Mouse (Mus musculus): ENCODE results near the gene Nxn.

Nxn gene

DNA sequence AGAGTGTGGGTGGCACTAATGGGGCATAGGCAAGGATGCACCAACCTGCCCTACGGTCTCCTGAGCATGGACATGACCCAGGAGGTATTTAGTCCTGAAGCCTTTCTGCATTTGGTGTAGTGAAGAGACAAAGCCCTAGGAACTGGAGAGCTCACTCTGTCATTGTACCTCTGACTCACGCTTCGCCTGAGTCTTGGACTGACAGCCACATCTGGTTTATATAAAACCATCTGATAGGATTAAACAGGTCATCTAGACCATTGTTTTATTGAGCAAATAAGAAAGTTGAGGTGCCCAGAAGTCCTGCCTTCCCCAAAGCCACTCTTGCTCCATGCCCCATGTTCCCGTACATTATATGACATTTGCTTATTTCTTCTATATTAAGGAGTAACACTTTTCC lies 93.4 kb downstream of the Nxn start:
- no peak for DNase-seq (ENCODE audit: extremely low spot score, low read depth, low spot score)

DNA sequence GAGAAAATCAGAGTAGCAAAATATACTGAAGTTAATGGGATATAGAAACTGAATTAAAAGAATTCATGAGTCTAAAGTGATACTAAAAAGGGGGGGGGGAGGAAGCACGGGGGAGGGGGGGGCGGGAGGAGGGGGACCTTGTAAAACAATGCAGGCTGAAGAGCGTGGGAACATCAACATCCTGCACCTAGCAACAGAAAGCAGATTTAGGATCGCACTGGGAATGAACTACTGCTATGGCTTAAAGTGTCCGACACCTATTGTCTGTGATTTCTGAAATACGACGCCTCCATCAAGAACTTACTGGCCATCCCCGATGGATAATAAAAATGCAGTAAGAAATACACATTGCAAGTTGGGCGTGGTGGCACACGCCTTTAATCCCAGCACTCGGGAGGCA lies 95.6 kb downstream of the Nxn start:
- no peak for DNase-seq (ENCODE audit: extremely low spot score, low read depth, low spot score)

DNA sequence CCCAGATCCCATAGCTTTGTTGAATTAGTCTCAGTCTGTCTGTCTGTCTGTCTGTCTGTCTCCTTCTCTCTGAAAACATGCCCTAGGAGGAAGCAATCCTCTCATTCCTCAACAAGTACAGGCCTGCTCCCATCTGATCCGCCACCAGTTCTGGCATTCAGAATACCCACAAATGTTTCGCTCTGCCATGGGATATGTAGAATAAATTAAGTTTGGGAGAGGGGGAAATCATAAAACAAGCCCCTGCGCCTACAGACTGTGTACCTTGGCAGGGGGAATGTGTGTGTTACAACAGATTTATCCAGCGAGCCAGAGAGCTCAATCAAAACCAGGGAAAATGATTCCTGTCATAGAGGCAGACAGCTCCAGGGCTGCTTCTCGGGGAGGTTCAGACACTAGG lies 98.1 kb downstream of the Nxn start:
- DNase-seq (ENCODE audit: extremely low spot score, low read depth, low spot score), result no peak

DNA sequence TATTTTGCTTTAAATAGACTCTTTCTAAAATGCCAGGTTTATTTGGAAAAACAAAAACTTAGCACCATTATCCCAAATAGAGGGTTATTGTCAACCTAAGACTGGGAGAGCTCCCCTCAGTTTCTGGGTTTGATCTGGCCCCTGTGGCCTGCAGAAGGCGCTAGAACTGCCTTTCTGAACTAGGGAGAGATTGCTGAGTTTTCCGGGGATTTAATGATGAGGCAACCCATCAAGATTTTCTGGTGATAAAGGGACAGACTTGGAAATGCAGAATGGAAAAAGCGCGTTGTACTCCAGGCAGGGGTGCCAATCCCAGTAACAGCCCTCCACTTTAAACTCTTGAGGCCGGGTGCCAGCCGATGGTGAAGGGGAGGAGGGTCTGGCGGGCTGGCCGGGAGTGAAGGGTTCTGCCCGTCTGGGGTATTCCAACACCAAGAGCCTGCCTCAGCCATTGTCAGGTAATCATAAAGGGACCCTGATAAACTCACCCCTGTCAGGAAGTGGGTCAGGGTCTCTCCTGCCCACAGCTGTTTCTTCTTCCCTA lies 100.4 kb downstream of the Nxn start:
- no peak for DNase-seq (ENCODE audit: extremely low spot score, low read depth, low spot score)

DNA sequence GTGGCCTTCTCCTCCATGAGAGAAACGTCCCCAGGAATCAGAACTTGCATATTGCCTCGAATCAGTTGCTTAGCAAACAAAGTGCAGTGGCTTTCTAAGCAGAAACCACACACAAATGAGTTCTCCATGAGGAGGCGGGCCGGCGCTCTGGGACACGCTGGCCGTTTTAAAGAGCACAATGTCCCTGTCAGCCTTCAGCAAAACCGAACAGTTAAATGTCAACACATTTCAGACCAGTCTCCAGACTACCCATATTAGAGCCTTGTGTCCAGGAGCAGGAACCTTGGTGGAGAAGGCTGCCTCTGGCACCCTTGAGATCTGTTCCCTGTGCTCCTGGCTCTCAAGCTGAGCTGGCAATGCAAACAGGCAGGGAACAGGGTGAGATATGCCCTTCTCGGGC lies 101.7 kb downstream of the Nxn start:
- no peak for DNase-seq (ENCODE audit: extremely low spot score, low read depth, low spot score)

DNA sequence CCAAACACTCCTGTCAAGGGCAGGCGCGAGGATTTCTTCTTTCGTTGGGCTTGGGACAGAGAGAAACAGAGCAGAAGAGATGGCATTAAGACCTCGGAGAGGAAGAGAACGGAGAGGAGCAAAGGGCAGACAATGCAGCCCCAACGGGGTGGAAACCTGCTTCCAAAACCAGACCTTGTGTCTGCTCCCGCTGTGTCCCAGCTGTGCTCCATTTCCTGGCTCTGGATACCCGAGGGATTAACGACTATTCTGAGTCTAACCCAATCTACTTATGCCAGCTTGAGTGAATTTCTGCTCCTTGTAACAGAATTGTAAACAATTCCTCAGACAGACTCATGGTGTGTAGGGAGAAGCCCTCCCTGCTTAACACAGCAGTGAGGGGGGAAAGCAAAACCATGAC lies 104.1 kb downstream of the Nxn start:
- DNase-seq (ENCODE audit: extremely low spot score, low read depth, low spot score), result no peak

DNA sequence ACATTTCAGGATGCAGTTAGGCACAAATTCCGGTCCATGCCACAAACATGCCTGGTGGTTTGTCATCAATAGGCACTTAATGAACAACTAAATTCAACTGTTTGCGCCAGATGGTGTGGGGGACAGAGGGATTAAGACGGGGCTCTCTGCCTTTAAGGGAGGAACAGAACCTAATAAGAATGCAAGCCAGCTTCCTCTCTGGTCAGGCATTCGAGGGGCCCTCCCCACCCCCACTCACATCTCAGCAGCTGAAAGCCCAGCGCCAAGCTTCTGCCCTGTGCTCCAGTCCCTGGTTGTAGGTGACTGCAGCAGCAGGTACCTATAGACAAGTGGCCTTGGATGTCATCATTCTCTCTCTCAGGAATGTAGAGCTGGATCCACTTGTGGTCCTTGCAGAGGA lies 104.9 kb downstream of the Nxn start:
- DNase-seq (ENCODE audit: extremely low spot score, low read depth, low spot score), result no peak

DNA sequence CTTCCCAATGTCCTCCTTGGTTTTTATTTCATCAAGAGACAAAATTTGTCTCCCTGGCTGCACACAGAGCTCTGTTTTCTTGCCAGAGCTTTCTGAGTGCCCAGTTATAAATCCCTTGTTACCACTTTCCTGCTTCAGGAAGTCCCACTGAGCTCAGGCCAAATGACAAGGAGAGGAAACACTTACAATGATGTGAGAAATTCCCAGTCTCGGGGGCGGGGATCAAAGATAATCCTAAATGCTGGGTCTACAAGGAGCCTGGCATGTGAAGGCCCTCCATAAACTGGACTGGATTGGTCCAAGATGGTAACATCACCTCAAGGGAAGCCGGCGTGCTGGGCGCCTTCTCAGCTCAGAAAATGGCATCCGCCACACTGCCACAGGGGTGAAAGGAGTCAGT lies 106.1 kb downstream of the Nxn start:
- DNase-seq (ENCODE audit: extremely low spot score, low read depth, low spot score), result no peak

DNA sequence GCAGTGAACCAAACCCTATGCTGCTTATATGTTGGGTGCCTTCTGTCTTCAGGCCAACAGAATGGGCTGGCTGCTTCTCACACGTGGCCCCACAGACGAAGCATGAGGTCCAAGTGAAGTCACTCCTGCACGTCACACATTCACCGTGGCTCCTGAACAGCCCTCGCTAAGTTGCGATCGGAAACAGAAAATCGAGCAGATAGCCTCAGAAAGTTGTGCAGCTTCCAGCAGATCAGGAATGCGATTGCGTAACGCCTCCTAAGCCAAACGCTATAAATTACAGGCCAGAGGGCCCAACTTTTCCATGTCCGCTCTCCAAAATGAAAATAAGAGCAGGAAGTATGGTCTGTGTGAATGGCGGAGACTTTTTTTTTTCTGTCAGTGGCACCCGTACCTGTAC lies 106.5 kb downstream of the Nxn start:
- no peak for DNase-seq (ENCODE audit: extremely low spot score, low read depth, low spot score)

DNA sequence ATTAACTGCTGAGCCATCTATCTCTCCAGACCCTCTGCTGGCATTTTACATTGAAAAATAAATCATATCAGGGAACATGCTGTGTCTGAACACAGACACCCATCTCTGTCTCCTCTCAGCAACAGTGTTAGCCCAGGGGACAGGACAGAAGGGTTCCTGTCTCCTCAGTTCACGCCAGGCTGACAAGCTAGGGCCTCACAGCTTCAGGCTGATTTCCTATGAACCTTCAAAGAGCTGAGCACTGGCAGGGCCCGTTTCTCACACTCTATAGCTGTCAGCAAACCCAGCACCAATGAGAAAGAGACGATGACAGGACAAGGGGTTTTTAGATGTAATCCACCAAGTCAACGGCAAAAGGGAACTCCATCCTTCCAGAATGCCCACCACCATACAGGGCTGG lies 107.0 kb downstream of the Nxn start:
- no peak for DNase-seq (ENCODE audit: extremely low spot score, low read depth, low spot score)

DNA sequence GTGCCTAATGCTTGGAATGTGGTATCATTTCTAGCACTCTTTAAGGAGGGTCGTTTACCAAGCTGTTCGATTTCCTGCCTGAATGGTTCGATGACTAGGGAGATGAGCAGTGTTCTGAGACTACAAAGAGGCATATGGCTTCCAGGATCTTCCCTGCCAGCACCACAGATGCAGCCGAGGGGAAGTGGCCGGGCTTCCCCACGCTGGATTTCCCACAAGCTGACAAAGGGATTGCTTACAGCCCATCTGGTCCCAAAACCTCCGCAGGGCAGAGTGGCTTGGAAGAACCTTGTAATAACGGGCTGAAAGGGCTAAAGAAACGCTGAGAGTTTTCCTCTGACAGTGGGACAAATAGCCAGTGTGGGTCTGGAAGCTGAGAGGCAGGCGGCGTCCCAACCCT lies 108.6 kb downstream of the Nxn start:
- DNase-seq (ENCODE audit: extremely low spot score, low read depth, low spot score), result no peak

DNA sequence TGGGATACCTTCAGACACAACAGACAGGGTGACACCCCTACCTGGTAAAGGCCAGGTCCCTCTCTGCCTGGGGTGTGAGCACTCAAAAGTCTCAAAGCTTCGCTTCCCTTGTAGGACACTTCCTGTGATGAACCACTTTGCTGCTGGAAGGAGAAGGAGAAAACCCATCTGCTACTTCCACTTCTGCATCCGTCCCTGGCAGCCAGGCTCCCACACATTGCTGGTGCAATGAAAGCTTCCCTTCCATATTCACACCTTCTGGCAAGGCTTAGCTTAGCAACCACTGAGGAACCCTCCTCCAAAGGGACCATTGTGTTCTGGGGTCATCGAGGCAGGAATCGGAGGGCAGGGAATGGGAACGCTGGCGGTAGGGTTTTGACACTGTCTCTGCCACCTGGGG lies 110.3 kb downstream of the Nxn start:
- no peak for DNase-seq (ENCODE audit: extremely low spot score, low read depth, low spot score)

DNA sequence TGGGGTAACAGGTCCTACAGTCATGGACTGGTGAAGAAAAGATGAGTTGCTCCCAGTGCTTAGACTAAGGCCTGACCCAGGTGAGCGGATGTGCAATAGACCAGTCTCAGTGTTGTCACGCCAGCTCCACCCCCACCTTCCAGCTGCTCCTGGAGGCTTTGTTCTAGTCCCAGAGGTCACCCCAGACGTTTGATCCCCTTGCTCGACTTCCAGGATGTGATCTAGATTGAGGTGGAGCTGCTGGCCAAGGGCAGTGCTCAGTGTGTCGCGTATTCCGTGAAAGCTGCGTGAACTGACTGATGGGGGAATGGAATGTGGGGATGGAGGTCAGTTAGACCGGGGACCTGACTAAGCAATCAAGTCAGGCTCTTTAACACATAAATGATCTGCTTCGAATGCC lies 111.6 kb downstream of the Nxn start:
- no peak for DNase-seq (ENCODE audit: extremely low spot score, low read depth, low spot score)

DNA sequence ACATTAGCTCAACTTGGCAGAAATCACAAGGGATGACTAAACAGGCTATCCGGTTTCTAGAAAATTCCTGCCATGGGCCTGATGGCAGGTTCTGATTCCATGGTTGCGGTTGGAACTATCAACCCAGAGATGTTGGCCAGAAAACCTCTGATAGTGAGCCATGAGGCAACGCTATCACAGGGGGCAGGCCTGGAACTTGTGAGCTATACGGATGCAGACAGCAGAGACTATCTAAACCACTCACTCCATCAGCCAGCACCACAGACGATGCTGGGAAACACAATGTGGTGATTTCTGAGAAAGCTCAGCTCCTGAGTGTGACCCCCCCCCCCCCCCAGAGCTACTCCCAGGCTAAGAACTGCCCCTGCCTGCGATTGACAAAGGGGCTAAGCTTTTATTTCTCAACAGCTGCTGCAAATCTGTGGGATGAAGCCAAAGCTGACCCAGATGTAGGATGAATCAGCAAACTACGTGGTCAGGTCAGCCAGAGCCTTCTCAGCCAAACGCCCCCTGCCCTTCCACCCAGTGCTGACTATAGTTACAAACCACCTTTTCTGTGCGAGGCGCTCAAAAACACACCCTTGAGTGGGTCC lies 112.3 kb downstream of the Nxn start:
- no peak for DNase-seq (ENCODE audit: extremely low spot score, low read depth, low spot score)

DNA sequence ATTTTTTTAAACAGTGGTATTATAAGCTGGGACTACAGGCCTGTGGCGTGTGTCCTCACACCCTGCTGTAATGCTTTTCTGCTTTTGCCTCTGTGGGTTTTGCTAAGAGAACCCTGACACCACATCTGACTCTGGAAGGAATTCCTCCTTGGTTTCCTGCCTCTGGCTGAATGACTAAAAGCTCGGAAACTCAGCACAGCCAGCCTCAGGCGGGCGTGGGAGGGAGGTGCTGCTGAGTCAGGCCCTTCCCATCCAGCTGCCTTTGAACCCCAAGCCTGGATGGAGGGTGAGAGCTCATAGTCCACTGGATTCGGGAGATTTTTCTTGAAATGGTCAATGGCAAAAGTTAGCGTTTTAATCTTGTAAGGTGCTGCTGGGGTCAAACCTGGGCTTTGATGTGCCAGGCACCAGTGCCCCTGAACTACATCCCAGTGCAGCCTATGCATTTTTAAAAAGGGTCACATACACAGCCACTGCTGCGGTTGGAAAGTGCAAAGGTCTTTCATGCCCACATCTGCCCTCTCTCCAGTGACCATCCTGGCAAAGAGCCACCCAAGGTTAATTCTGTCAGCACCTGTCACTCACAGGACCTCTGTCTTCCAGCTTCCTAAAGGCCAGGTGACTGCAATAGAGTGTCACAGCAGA lies 113.4 kb downstream of the Nxn start:
- DNase-seq (ENCODE audit: extremely low spot score, low read depth, low spot score), result no peak

DNA sequence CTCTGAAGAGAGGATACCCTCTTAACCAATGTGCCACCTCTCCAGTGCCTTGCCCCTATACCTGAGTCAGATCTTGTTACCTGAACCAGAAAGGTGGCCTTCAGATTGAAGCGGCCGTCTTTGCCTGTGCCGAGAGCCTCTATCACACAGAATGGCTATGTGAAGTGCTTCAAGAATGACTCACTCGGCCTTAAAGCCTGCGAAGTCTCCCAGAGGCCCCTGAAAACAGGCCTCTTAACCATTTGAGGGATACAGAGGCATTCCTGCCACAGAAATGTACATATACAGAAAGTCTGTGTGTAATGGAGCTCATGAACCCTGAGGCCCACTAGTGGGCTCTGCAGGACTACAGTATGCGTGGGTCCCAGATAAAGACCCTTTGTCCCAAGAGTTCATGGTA lies 115.1 kb downstream of the Nxn start:
- no peak for DNase-seq (ENCODE audit: extremely low spot score, low read depth, low spot score)

DNA sequence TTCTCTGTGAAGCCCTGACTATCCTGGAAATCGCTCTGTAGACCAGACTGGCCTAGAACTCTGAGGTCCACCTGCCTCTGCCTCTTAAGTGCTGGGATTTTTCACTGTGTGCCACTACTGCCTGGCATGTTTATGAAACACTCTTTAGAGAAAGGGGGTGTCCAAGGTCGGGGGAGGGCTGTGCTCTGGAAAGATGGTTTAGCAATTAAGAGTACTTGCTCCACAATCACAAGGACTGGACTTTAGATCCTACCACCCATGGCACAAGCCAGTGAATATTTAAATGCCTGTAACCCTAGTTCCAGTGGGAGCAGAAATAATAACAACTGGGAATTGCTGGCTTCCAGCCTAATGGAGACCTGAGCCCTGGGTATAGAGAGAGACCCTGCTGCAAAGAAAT lies 119.0 kb downstream of the Nxn start:
- no peak for DNase-seq (ENCODE audit: extremely low spot score, low read depth, low spot score)

DNA sequence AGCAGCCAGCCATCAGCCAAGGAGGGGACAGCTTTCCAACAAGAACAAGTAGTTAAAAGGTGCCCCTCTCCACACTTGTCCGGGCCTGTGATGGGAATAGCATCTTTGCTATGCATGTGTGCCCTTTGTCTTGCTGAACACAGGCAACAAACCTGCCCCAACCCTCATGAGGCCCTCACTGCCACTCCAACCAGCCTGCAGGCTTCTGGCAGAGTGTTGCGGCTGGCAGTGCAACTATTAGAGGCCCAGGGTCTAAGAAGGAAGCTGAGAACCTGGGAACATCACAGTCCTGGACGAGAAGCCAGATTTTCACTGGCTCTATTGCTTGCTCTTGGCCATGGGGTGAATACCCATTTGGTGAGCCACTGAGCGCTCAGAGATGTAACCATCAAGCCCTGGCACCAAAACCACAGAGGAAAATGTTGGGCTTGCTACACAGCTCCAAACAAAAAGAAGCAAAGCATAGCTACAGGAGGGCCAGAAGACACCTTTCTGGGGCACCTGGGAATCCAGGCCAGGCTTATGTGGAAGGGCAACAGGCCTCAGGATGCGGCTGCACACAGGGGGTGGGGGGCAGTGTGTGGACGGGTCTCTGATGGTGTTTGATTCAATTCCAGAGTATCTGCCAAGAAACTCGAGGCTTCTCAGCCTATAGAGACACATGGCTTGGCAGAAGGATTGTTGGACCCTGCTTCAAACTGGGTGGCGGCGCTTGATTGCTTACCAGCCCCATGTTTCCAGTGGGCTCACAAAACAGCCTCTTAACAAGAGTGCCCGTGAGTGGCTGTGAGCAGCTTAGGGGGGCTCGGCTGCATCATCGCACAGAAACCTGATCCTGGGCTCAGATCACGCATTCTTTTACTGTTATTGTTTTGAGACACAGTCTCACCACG lies 119.7 kb downstream of the Nxn start:
- DNase-seq (ENCODE audit: extremely low spot score, low read depth, low spot score), result no peak

DNA sequence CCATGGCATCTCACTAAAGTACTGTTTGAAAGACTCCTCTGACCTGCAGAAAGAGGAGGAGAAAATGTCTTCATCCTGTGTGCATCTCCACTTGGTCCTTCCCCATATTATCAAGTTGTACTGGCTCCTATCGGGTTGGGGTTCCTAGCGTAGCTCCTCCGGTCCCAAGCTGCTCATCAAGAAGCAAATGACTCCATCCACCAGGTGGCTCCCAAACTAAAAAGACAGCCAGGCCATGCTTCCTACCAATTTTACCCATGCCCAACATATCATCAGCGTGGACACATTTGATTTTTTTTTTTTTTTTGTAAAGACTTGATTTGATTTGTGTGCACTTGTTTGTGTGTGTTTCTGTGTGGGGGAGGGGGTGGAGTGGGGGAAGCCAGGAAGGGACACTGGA lies 126.5 kb downstream of the Nxn start:
- DNase-seq (ENCODE audit: extremely low spot score, low read depth, low spot score), result no peak

DNA sequence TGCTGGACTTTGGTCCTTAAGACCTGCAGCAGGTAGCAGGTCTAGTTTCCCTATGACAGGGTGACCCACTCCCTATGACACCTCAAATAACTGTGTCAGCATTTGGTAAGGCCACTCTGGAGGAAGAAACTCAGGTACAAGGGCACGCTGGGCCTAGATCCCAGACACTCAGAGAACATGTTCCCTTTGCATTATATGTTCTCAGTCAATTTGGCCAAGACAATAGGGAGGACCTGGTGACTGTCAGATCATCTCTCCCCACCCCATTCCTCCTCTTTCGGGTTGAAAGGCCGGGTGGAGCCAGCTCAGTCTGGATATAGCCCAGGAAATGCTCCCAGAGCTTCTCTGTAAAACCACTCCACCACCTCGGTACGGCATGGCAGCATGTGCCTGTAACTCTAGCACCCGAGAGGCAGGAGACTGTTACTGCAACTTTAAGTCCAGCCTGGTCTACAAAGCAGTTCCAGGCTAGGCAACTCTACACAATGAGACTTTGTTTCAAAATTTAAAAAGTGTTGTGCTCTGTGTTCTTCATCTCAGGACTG lies 130.3 kb downstream of the Nxn start:
- DNase-seq (ENCODE audit: extremely low spot score, low read depth, low spot score), result no peak

DNA sequence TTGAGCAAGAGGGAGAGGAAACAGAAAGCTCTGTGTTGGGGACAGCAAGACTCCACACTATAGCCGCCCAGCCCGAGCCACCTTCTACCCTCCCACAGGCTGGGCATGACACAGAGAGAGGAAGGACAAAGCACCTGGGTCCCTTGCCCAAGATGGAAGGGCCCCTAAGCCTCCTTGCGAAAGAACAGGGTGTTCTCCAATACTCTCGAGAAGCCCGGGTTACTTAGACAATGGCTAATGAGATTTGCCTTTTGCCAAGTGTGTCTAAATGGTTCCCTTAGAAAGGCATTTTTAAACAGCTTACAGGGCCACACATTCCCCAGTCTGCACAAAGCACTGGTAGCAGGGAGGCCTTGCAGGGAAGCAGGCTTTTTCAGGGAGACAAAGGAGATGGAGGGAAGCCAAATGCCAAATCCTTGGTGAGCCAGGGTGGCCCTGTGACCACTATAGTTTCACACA lies 130.9 kb downstream of the Nxn start:
- DNase-seq (ENCODE audit: extremely low spot score, low read depth, low spot score), result no peak

DNA sequence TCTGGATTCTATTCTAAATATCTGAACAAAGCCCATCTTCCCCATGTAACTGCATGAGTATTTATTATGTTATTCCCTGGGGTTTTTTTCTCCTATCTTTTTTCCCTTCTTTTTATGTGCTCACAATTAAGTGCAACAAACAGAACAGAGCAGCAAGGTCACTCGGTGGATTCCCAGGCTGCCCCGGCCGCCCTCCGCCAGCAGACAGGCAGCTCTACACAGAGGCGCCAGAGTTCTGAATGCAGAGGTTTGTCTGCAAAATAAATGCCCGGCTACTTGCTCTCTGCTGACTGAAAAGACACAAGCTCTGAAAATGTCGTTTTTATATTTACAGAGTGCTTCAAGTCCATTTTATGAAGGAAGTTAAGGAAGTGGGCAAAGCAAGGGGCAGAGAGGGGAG lies 131.4 kb downstream of the Nxn start:
- no peak for DNase-seq (ENCODE audit: extremely low spot score, low read depth, low spot score)
